Mouse (Mus musculus): ENCODE measurements around the gene Miga2. TPM values are rescaled to one million over a fixed set of nuclear protein-coding genes. Genes with fewer than 3 reads are reported as not detected.
A peak's percentile ranks its signal among the peaks of the same experiment; 100 is the strongest.

Gene Miga2
- 21.8 and 22.9 TPM in 2 replicates for polyA plus RNA-seq (2015; fragmentation: Nextera tagmentation; extraction: Ambion mirVana)

GRCm38 (mm10) chr2:30363773-30364650 lies at the start of gene Miga2:
TSS of gene Miga2 (plus strand) at chr2:30364233.
- peak; percentile 98 for ATAC-seq (ENCODE audit: insufficient number of reproducible peaks, low FRiP score, low TSS enrichment, low read depth)
- Histone ChIP-seq H3K9ac (peak within 1 kb of the TSS; percentile 70), H3K9me3 (replicated peaks) (no peaks in the 10 kb centered on the region), H3K4me3 (replicated peaks) (peak within 1 kb of the TSS; percentile 85), H3K27me3 (no peaks in the 10 kb centered on the region), H3K36me3 (peaks cover 27% of the 10 kb centered on the region), H3K4me2 (replicated peaks) (peak within 1 kb of the TSS; percentile 86), H3K4me1 (peaks cover 16% of the 10 kb centered on the region), H3K27ac (replicated peaks) (peak within 1 kb of the TSS; percentile 90)
- under 1% methylated on average over 54 of the region's 54 CpGs for WGBS

GRCm38 (mm10) chr2:30316136-30316535 lies 47.9 kb upstream of the Miga2 start:
- Histone ChIP-seq H3K4me1 (no peaks in the 10 kb centered on the region), H3K36me3 (peaks cover 87% of the 10 kb centered on the region), H3K4me3 (replicated peaks) (no peak overlapping the region), H3K27ac (replicated peaks) (no peak overlapping the region), H3K27me3 (no peaks in the 10 kb centered on the region), H3K9ac (no peak overlapping the region), H3K4me2 (replicated peaks) (no peak overlapping the region), H3K9me3 (replicated peaks) (no peaks in the 10 kb centered on the region)
- ATAC-seq (ENCODE audit: insufficient number of reproducible peaks, low FRiP score, low TSS enrichment, low read depth) = no peak
- 92% methylated on average over 4 of the region's 4 CpGs for WGBS

GRCm38 (mm10) chr2:30316955-30317354 lies 47.1 kb upstream of the Miga2 start:
- H3K4me2 ChIP-seq (replicated peaks) = no peak overlapping the region
- H3K9me3 ChIP-seq (replicated peaks) = no peaks in the 10 kb centered on the region
- H3K4me3 ChIP-seq (replicated peaks) = no peak overlapping the region
- H3K4me1 ChIP-seq = no peaks in the 10 kb centered on the region
- WGBS = 88% methylated on average over 5 of the region's 5 CpGs
- H3K36me3 ChIP-seq = peaks cover 90% of the 10 kb centered on the region
- H3K27ac ChIP-seq (replicated peaks) = no peak overlapping the region
- H3K9ac ChIP-seq = no peak overlapping the region
- no peak for ATAC-seq (ENCODE audit: insufficient number of reproducible peaks, low FRiP score, low TSS enrichment, low read depth)
- H3K27me3 ChIP-seq = no peaks in the 10 kb centered on the region

- Histone ChIP-seq H3K36me3 (peaks cover 93% of the 10 kb centered on the region), H3K9me3 (replicated peaks) (no peaks in the 10 kb centered on the region), H3K27me3 (no peaks in the 10 kb centered on the region), H3K4me2 (replicated peaks) (no peak overlapping the region), H3K9ac (no peak overlapping the region), H3K27ac (replicated peaks) (no peak overlapping the region), H3K4me1 (no peaks in the 10 kb centered on the region), H3K4me3 (replicated peaks) (no peak overlapping the region)
- WGBS = 88% methylated on average over 4 of the region's 4 CpGs
- no peak for ATAC-seq (ENCODE audit: insufficient number of reproducible peaks, low FRiP score, low TSS enrichment, low read depth)
These were observed 44.8 kb upstream of the Miga2 start for GRCm38 (mm10) chr2:30319260-30319659.

GRCm38 (mm10) chr2:30323111-30323510 lies 40.9 kb upstream of the Miga2 start:
- H3K36me3 ChIP-seq = peaks cover 92% of the 10 kb centered on the region
- H3K9me3 ChIP-seq (replicated peaks) = no peaks in the 10 kb centered on the region
- ATAC-seq (ENCODE audit: insufficient number of reproducible peaks, low FRiP score, low TSS enrichment, low read depth) = no peak
- H3K4me2 ChIP-seq (replicated peaks) = no peak overlapping the region
- WGBS = 90% methylated on average over 7 of the region's 7 CpGs
- no peak overlapping the region for H3K9ac ChIP-seq
- no peaks in the 10 kb centered on the region for H3K4me1 ChIP-seq
- no peak overlapping the region for H3K4me3 ChIP-seq (replicated peaks)
- H3K27me3 ChIP-seq = no peaks in the 10 kb centered on the region
- H3K27ac ChIP-seq (replicated peaks) = no peak overlapping the region

GRCm38 (mm10) chr2:30325296-30325695 lies 38.7 kb upstream of the Miga2 start:
- peaks cover 95% of the 10 kb centered on the region for H3K36me3 ChIP-seq
- no peak overlapping the region for H3K4me3 ChIP-seq (replicated peaks)
- whole genome bisulfite sequencing = 88% methylated on average over 5 of the region's 5 CpGs
- no peak for ATAC-seq (ENCODE audit: insufficient number of reproducible peaks, low FRiP score, low TSS enrichment, low read depth)
- H3K9me3 ChIP-seq (replicated peaks) = no peaks in the 10 kb centered on the region
- H3K9ac ChIP-seq = no peak overlapping the region
- no peak overlapping the region for H3K4me2 ChIP-seq (replicated peaks)
- no peaks in the 10 kb centered on the region for H3K4me1 ChIP-seq
- H3K27ac ChIP-seq (replicated peaks) = no peak overlapping the region
- H3K27me3 ChIP-seq = no peaks in the 10 kb centered on the region

- Histone ChIP-seq H3K4me3 (replicated peaks) (no peak overlapping the region), H3K9ac (no peak overlapping the region), H3K27me3 (no peaks in the 10 kb centered on the region), H3K9me3 (replicated peaks) (no peaks in the 10 kb centered on the region), H3K4me2 (replicated peaks) (no peak overlapping the region), H3K4me1 (no peaks in the 10 kb centered on the region), H3K27ac (replicated peaks) (no peak overlapping the region), H3K36me3 (peaks cover 95% of the 10 kb centered on the region)
- WGBS = 89% methylated on average over 7 of the region's 7 CpGs
- ATAC-seq (ENCODE audit: insufficient number of reproducible peaks, low FRiP score, low TSS enrichment, low read depth) = no peak
These were observed 36.8 kb upstream of the Miga2 start for GRCm38 (mm10) chr2:30327276-30327675.

GRCm38 (mm10) chr2:30328791-30329190 lies 35.2 kb upstream of the Miga2 start:
- Histone ChIP-seq H3K4me1 (no peaks in the 10 kb centered on the region), H3K27ac (replicated peaks) (no peak overlapping the region), H3K4me2 (replicated peaks) (no peak overlapping the region), H3K4me3 (replicated peaks) (no peak overlapping the region), H3K27me3 (no peaks in the 10 kb centered on the region), H3K9me3 (replicated peaks) (no peaks in the 10 kb centered on the region), H3K9ac (no peak overlapping the region), H3K36me3 (peaks cover 95% of the 10 kb centered on the region)
- ATAC-seq (ENCODE audit: insufficient number of reproducible peaks, low FRiP score, low TSS enrichment, low read depth) = no peak
- 91% methylated on average over 3 of the region's 3 CpGs for WGBS

- Histone ChIP-seq H3K9me3 (replicated peaks) (no peaks in the 10 kb centered on the region), H3K9ac (no peak overlapping the region), H3K4me2 (replicated peaks) (no peak overlapping the region), H3K36me3 (peaks cover 97% of the 10 kb centered on the region), H3K27ac (replicated peaks) (no peak overlapping the region), H3K4me1 (no peaks in the 10 kb centered on the region), H3K4me3 (replicated peaks) (no peak overlapping the region), H3K27me3 (no peaks in the 10 kb centered on the region)
- no peak for ATAC-seq (ENCODE audit: insufficient number of reproducible peaks, low FRiP score, low TSS enrichment, low read depth)
- 96% methylated on average over 2 of the region's 2 CpGs for WGBS
These were observed 28.7 kb upstream of the Miga2 start for GRCm38 (mm10) chr2:30335324-30335723.

GRCm38 (mm10) chr2:30336174-30336915 lies 27.7 kb upstream of the Miga2 start:
- H3K9me3 ChIP-seq (replicated peaks) = no peaks in the 10 kb centered on the region
- peaks cover 97% of the 10 kb centered on the region for H3K36me3 ChIP-seq
- H3K4me2 ChIP-seq (replicated peaks) = no peak overlapping the region
- no peak overlapping the region for H3K4me3 ChIP-seq (replicated peaks)
- no peak overlapping the region for H3K9ac ChIP-seq
- no peaks in the 10 kb centered on the region for H3K27me3 ChIP-seq
- no peaks in the 10 kb centered on the region for H3K4me1 ChIP-seq
- ATAC-seq (ENCODE audit: insufficient number of reproducible peaks, low FRiP score, low TSS enrichment, low read depth) = no peak
- H3K27ac ChIP-seq (replicated peaks) = no peak overlapping the region
- WGBS = 81% methylated on average over 16 of the region's 16 CpGs

GRCm38 (mm10) chr2:30337179-30337578 lies 26.9 kb upstream of the Miga2 start:
- Histone ChIP-seq H3K27me3 (no peaks in the 10 kb centered on the region), H3K4me2 (replicated peaks) (no peak overlapping the region), H3K9ac (no peak overlapping the region), H3K4me1 (no peaks in the 10 kb centered on the region), H3K9me3 (replicated peaks) (no peaks in the 10 kb centered on the region), H3K4me3 (replicated peaks) (no peak overlapping the region), H3K27ac (replicated peaks) (no peak overlapping the region), H3K36me3 (peaks cover 97% of the 10 kb centered on the region)
- WGBS = 87% methylated on average over 12 of the region's 12 CpGs
- ATAC-seq (ENCODE audit: insufficient number of reproducible peaks, low FRiP score, low TSS enrichment, low read depth) = no peak
